Mouse (Mus musculus) adrenal gland, postnatal 4 days (tissue): ENCODE results near the gene Isy1. TPM values are rescaled to one million over a fixed set of nuclear protein-coding genes. Genes with fewer than 3 reads are reported as not detected.

Experiments used
- DNase-seq, 2 experiments: peaks; one replicate each; pipeline ENCODE4 v3.0.0; 2021 to 2022; ENCODE audit warnings: low spot score in 2 of 2, mixed read lengths in 2 of 2
- total RNA-seq, 2 experiments: library from RNA; stranded (reverse); gene quantifications; 2 replicates each; pipeline ENCODE4 v1.2.3; 2021

The Isy1 gene
- total RNA-seq, 2 experiments from 2014 or later = 37.4 to 43.2 TPM

GRCm38 (mm10) chr6:87850155-87850899 lies 11.7 kb upstream of the Isy1 start:
- peak in 1 of 2 experiments; percentile 27 for DNase-seq

GRCm38 (mm10) chr6:87849780-87850154 lies 11.2 kb upstream of the Isy1 start:
- DNase-seq = no peak

- DNase-seq = no peak
Observed at GRCm38 (mm10) chr6:87846813-87847212, 8.2 kb upstream of the Isy1 start.

GRCm38 (mm10) chr6:87845031-87845695 lies 6.6 kb upstream of the Isy1 start:
- DNase-seq = no peak

GRCm38 (mm10) chr6:87842254-87842653 lies 3.7 kb upstream of the Isy1 start:
- DNase-seq = no peak

GRCm38 (mm10) chr6:87841635-87842034 lies 3.0 kb upstream of the Isy1 start:
- no peak for DNase-seq

GRCm38 (mm10) chr6:87839797-87840341 lies 1.3 kb upstream of the Isy1 start:
- DNase-seq = no peak

- DNase-seq = no peak
Observed at GRCm38 (mm10) chr6:87835695-87836094, 2.9 kb downstream of the Isy1 start, which contains the start of gene Gm45140. TSS of gene Gm45140 (minus strand) at chr6:87835795.

- DNase-seq = no peak
Observed at GRCm38 (mm10) chr6:87820366-87820765, 18.2 kb downstream of the Isy1 start.

GRCm38 (mm10) chr6:87814486-87814885 lies 24.1 kb downstream of the Isy1 start:
- DNase-seq = no peak

GRCm38 (mm10) chr6:87812656-87813055 lies 25.9 kb downstream of the Isy1 start:
- no peak for DNase-seq

GRCm38 (mm10) chr6:87811675-87812338 lies 26.8 kb downstream of the Isy1 start, which contains the start of gene Rab43:
TSS of gene Rab43 (minus strand) at chr6:87812164.
- DNase-seq = peak; percentile 85 to 86

- peak in 1 of 2 experiments; percentile 59 for DNase-seq
Observed at GRCm38 (mm10) chr6:87810713-87811669, 27.6 kb downstream of the Isy1 start.

- no peak for DNase-seq
Observed at GRCm38 (mm10) chr6:87810311-87810710, 28.3 kb downstream of the Isy1 start.

GRCm38 (mm10) chr6:87809651-87810161 lies 28.9 kb downstream of the Isy1 start:
- no peak for DNase-seq

GRCm38 (mm10) chr6:87809144-87809543 lies 29.5 kb downstream of the Isy1 start:
- DNase-seq = no peak

- DNase-seq = no peak
Observed at GRCm38 (mm10) chr6:87808521-87808920, 30.1 kb downstream of the Isy1 start.

GRCm38 (mm10) chr6:87807735-87808440 lies 30.7 kb downstream of the Isy1 start:
- DNase-seq = no peak

- no peak for DNase-seq
Observed at GRCm38 (mm10) chr6:87806857-87807256, 31.7 kb downstream of the Isy1 start.

GRCm38 (mm10) chr6:87806028-87806427 lies 32.6 kb downstream of the Isy1 start:
- DNase-seq = no peak
